Mouse (Mus musculus) lung, embryonic 15.5 days (tissue): ENCODE data around the gene Vmn2r23. TPM values are rescaled to one million over a fixed set of nuclear protein-coding genes. Genes with fewer than 3 reads are reported as not detected.
"Not testable (repeated sequence)": the region's sequence is repeated elsewhere in the genome, so short reads cannot be mapped to it uniquely, and the experiment has no call there.

Experiments used
- ATAC-seq: fragments of 200-750 bp; cut with Nextera tagmentation; 2 replicates; pipeline ENCODE4 v1.8.0; 2017; ENCODE audit warnings: moderate number of reproducible peaks, borderline replicate concordance; ENCODE audit not compliant: low FRiP score, low TSS enrichment; ENCODE audit errors: extremely low read depth
- H3K27ac ChIP-seq: fragments of 300-500 bp; sonication (generic); 2 replicates; pipeline ENCODE4 v1.5.1; 2015; ENCODE audit warnings: moderate library complexity, mild to moderate bottlenecking, inconsistent platforms
- H3K27me3 ChIP-seq: fragments of 300-500 bp; sonication (generic); 2 replicates; pipeline ENCODE4 v1.6.1; 2015; ENCODE audit warnings: inconsistent platforms
- H3K36me3 ChIP-seq: fragments of 300-500 bp; sonication (generic); 2 replicates; pipeline ENCODE4 v1.6.1; 2015; ENCODE audit warnings: inconsistent platforms
- H3K4me1 ChIP-seq: fragments of 300-500 bp; sonication (generic); 2 replicates; pipeline ENCODE4 v1.6.1; 2015; ENCODE audit warnings: inconsistent platforms
- H3K4me2 ChIP-seq: fragments of 300-500 bp; sonication (generic); 2 replicates; pipeline ENCODE4 v1.6.1; 2015; ENCODE audit warnings: inconsistent platforms, mild to moderate bottlenecking, moderate library complexity
- H3K4me3 ChIP-seq: fragments of 300-500 bp; sonication (generic); 2 replicates; pipeline ENCODE4 v1.5.1; 2015; ENCODE audit warnings: mild to moderate bottlenecking, inconsistent platforms
- H3K9ac ChIP-seq: fragments of 300-500 bp; sonication (generic); 2 replicates; pipeline ENCODE4 v1.6.1; 2015; ENCODE audit warnings: inconsistent platforms
- H3K9me3 ChIP-seq: fragments of 300-500 bp; sonication (generic); 2 replicates; pipeline ENCODE4 v1.6.1; 2016; ENCODE audit warnings: inconsistent platforms
- WGBS: fragments of 180-500 bp; shearing (Covaris S2); methylation state at CpG from one replicate; pipeline ENCODE4 v1.1.7; 2015; 5-methylcytosine and 5-hydroxymethylcytosine counted together
- polyA plus RNA-seq: library from polyadenylated mRNA; unstranded; fragments of >200 nt; fragmentation: Nextera tagmentation; extraction: Ambion mirVana; gene quantifications from 2 replicates; pipeline ENCODE4 v1.2.1, GENCODE M21; 2015

The Vmn2r23 gene
- not detected in 2 replicates for polyA plus RNA-seq

DNA sequence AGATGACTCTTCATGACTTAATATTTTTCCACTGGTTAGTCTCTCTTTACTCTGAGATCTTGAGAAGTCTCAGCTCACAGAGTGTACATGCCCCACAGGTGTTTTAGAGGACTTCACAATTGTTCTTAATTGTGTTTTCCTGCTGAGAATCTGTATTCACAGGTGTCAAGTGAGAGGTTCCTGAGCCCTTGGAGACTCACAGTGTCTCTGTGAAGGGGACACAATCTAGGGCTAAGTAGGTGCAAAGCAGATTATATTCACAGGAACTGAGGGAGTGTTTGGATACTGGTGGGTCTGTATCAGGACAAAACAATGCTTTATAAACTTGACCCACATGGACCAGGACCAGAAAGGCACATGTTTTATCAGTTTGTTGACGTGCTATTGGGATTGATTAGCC is at the start of gene Vmn2r23:
Vmn2r23 (plus strand) TSS at position 301 of the 400 bp plus-strand sequence.
- H3K27me3 ChIP-seq: no peaks in the 10 kb centered on the region
- 46% methylated on average over 1 of the region's 1 CpGs for WGBS

DNA sequence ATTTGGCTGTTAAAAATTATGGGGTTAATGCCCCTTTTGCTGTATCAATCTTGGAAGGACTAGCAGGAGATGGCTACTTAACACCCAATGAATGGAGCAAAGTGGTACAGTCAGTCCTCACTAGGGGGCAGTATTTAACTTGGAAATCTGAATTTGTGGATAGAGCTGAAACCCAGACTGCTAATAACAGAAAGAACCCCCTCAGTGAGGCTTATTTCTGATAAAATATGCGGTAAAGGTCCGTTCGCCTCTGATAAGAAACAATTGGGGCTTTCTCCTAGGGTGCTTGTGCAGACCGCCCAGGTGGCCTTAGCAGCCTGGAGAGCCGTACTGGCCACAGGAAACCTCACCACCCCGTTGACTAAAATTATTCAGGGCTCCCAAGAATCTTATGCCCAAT is 45.4 kb upstream of the Vmn2r23 start:
- no peak overlapping the region for H3K27ac ChIP-seq
- no peaks in the 10 kb centered on the region for H3K4me1 ChIP-seq
- WGBS: 42% methylated on average over 6 of the region's 6 CpGs
- no peak overlapping the region for H3K4me2 ChIP-seq
- H3K9me3 ChIP-seq: no peaks in the 10 kb centered on the region
- no peaks in the 10 kb centered on the region for H3K36me3 ChIP-seq
- H3K27me3 ChIP-seq: no peaks in the 10 kb centered on the region
- H3K9ac ChIP-seq: no peak overlapping the region
- no peak overlapping the region for H3K4me3 ChIP-seq
- ATAC-seq: no peak

More for the DNA sequence above, at the start of gene Vmn2r23:
- H3K9me3 ChIP-seq: no peaks in the 10 kb centered on the region
- no peak within 1 kb of the TSS for H3K27ac ChIP-seq
- H3K4me2 ChIP-seq: no peak within 1 kb of the TSS
- no peaks in the 10 kb centered on the region for H3K4me1 ChIP-seq
- ATAC-seq: no peak
- no peaks in the 10 kb centered on the region for H3K36me3 ChIP-seq
- H3K9ac ChIP-seq: no peak within 1 kb of the TSS
- no peak within 1 kb of the TSS for H3K4me3 ChIP-seq

DNA sequence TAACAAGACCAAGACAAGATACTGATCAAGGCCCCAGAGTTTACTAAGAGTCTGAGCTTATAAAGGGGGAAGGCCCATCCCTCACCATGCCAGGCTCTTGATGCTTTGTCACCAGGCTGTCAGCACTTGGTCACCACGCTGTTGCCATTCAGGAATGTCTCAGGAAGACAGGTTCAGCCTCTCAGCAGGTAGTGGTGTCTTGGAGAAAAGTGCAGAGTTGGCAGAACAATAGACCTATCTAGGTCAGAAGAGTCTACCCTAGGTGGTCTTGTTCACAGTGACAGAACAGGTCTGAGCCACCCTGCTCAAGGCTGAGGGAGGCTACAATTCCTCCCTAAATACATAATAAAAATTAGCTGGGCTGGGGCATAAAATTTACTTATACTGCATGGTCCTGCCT is 5.8 kb upstream of the Vmn2r23 start:
- not testable (repeated sequence) for H3K9ac ChIP-seq, ATAC-seq, H3K4me3 ChIP-seq, H3K27me3 ChIP-seq, H3K4me1 ChIP-seq, H3K27ac ChIP-seq, H3K4me2 ChIP-seq, H3K9me3 ChIP-seq, H3K36me3 ChIP-seq
- 42% methylated on average over 1 of the region's 1 CpGs for WGBS

DNA sequence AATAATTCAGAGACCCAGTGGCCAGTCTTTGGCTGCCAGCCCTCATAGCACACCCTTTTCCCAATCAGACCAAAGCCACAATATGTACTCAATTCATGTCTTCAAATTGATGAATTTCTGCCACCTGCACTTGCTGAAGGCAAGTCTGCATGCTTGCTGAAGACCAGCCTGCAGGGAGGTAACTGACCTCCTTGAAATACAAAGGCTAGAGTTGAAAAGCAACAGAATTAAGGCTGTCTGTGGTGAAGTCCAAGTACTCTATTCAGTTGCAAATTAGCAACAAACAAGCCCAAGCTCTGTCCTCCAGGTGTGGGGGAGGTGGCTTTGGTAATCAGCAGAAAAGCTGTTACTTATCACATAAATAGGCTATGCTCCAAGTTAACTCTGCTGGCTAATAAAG is 5.3 kb upstream of the Vmn2r23 start:
- H3K4me1 ChIP-seq: no peaks in the 10 kb centered on the region
- no peaks in the 10 kb centered on the region for H3K9me3 ChIP-seq
- no peak overlapping the region for H3K9ac ChIP-seq
- no peaks in the 10 kb centered on the region for H3K36me3 ChIP-seq
- no peaks in the 10 kb centered on the region for H3K27me3 ChIP-seq
- no peak overlapping the region for H3K4me2 ChIP-seq
- no peak for ATAC-seq
- H3K27ac ChIP-seq: no peak overlapping the region
- H3K4me3 ChIP-seq: no peak overlapping the region

DNA sequence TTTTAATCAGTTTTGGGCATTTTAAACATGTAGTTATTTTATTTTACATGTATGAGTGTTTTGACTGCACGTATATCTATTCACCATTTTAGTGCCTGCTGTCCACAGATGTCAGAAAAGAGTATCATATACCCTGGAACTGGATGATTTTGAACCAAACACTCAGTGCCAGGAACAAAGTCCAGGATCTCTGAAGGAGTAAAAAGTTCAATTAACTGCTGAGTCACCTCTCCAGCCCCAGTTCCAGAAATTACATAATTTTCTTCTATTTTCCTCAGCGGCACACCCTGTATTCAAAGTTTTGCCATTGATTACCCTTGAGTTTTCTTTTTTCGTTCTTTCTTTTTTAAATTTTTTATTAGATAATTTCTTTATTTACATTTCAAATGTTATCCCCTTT is 67.6 kb downstream of the Vmn2r23 start:
- WGBS: 79% methylated on average over 3 of the region's 3 CpGs
- Histone ChIP-seq H3K27ac (no peak overlapping the region), H3K36me3 (no peaks in the 10 kb centered on the region), H3K9ac (no peak overlapping the region), H3K4me2 (no peak overlapping the region), H3K4me1 (no peaks in the 10 kb centered on the region), H3K27me3 (no peaks in the 10 kb centered on the region), H3K4me3 (no peak overlapping the region), H3K9me3 (no peaks in the 10 kb centered on the region)
- no peak for ATAC-seq

DNA sequence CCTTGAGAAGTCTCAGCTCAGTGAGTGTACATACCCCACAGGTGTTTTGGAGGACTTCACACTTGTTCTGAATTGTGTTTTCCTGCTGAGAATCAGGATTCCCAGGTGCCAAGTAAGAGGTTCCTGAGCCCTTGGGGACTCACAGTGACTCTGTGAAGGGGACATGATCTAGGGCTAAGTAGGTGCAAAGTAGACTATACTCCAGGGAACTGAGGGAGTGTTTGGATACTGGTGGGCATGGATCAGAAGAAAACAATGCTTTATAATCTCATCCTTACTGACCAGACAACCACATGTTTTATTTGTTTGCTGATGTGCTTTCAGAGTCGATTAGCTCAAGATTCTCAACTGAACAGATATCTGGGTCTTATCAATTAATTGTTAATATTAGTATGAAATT is 76.1 kb downstream of the Vmn2r23 start, which contains the start of gene Vmn2r24:
Vmn2r24 (plus strand) TSS at position 301 of the 400 bp plus-strand sequence.
- H3K36me3 ChIP-seq: no peaks in the 10 kb centered on the region
- H3K9me3 ChIP-seq: no peaks in the 10 kb centered on the region
- no peak for ATAC-seq
- 67% methylated on average over 1 of the region's 1 CpGs for WGBS
- H3K4me3 ChIP-seq: no peak within 1 kb of the TSS
- H3K27me3 ChIP-seq: no peaks in the 10 kb centered on the region
- no peaks in the 10 kb centered on the region for H3K4me1 ChIP-seq
- no peak within 1 kb of the TSS for H3K9ac ChIP-seq
- no peak within 1 kb of the TSS for H3K4me2 ChIP-seq
- H3K27ac ChIP-seq: no peak within 1 kb of the TSS

DNA sequence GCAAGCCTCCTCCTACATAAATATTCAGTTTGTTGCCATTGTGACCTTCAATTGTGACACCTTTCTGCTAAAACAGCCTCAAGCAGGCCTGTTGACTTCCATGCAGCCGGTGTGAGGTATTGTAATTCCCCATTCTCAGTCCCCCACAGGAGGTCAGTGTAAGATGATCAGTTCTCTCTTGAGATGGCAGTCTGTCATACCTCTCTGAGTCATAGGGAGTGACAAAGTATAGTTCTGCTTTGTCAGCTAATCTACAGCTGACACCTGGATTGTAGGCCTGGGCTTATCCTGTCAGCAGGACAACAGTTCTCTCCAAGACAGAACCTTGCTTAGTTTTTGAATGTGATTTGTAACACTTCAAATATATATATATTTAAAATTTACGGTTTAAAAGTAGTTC is 82.4 kb downstream of the Vmn2r23 start:
- Histone ChIP-seq H3K4me3 (no peak overlapping the region), H3K9ac (no peak overlapping the region), H3K27me3 (no peaks in the 10 kb centered on the region), H3K36me3 (no peaks in the 10 kb centered on the region), H3K9me3 (no peaks in the 10 kb centered on the region), H3K4me2 (no peak overlapping the region), H3K27ac (no peak overlapping the region), H3K4me1 (no peaks in the 10 kb centered on the region)
- 64% methylated on average over 2 of the region's 2 CpGs for WGBS
- no peak for ATAC-seq

DNA sequence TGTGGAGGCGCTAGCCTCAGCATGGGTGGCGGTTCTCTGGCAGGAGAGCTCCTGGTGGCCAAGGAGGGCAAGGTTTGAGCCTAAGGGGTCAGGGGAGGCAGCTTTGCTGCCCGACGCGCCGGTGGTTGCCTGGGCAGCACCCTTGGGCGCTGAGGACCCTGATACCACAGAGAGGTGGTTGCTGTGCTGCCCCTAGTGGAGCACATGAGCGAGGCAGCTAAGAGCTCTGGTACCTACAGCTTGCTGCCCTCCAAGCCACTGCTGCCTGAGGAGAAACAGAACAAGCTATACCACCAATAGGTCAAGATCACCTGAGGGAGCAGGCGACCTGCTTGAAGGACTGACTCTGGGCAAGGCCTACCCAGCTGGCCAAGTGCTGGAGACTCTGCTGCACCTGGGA is 91.3 kb downstream of the Vmn2r23 start:
- no peak overlapping the region for H3K27ac ChIP-seq
- no peak overlapping the region for H3K9ac ChIP-seq
- WGBS: 28% methylated on average over 9 of the region's 9 CpGs
- H3K4me2 ChIP-seq: no peak overlapping the region
- H3K9me3 ChIP-seq: no peaks in the 10 kb centered on the region
- no peaks in the 10 kb centered on the region for H3K4me1 ChIP-seq
- ATAC-seq: no peak
- H3K27me3 ChIP-seq: no peaks in the 10 kb centered on the region
- no peaks in the 10 kb centered on the region for H3K36me3 ChIP-seq
- H3K4me3 ChIP-seq: no peak overlapping the region

Other genes starting within 250 kb of the Vmn2r23 start
- not detected in 2 replicates for gene Vmn2r21, start 169.3 kb upstream of the Vmn2r23 start, polyA plus RNA-seq
- not detected in 2 replicates for gene Vmn2r22, start 51.9 kb upstream of the Vmn2r23 start, polyA plus RNA-seq
- gene Vmn2r24, start 76.2 kb downstream of the Vmn2r23 start, polyA plus RNA-seq: not detected in 2 replicates
- not detected in 2 replicates for gene Vmn2r25, start 150.8 kb downstream of the Vmn2r23 start, polyA plus RNA-seq